Mouse (Mus musculus) natural killer cell, adult 2 months (primary cell): ENCODE measurements around the gene Pik3ip1.

ENCODE experiments used
- DNase-seq, 2 experiments: peaks; one replicate each; pipeline ENCODE4 v3.0.0; 2022; ENCODE audit warnings: low spot score in 2 of 2

The Pik3ip1 gene

DNA sequence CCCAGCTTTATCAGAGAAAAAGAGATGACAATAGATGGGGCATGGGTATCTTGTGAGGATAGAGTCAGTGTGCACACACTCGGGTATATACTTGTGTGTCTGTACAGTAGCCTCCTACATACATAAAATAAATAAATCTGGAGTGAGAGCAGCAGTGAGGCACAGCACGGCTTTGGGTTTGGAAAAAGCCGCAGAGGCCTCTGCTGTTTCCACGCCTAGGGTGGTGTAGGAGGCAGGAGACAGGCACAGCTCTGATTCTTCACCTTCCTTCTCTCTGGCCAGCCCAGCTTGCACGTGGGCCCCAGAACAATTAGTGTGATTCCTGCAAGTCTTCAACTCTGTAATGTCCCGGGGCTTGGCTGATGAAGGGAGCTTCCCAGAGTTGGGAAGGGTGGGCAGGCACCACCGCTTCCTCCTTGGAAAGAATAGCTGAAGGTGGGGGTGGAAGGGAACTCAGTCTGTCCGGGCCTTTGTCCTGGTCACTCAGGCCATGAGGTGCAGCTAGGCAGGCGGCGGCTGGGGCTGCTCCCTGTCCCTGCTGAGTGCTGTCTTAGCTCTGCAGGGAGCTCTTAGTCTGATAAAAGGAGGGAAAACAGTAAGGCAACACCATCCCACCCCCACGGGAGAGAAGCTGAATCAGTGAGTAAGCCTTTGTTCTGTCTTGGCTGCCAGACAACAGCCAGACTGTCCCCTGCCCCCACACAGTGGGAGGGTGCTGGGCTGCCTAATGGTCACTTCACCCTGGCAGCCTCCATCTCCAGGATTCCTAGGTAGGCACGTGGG lies 7.2 kb downstream of the Pik3ip1 start:
- DNase-seq, result no peak

DNA sequence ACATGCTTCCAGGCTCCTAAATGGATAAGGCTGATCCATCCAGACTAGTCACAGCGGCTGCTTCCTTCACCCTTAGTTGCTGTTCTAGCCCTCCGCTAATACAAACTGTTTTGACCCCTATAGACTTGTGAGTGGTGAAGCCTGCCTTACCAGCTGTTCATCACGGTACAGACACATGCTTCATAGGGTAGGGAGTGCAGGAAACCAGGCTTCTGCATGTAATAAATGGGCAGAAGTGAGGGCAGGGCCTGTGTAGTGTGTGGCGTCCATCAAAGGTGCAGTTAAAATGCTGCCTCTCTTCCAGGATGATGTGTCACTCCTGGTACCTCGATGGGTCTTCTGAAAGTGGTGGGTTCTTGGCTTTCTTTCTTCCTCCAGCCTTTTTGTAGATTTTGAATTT lies 7.8 kb downstream of the Pik3ip1 start:
- DNase-seq, result no peak

DNA sequence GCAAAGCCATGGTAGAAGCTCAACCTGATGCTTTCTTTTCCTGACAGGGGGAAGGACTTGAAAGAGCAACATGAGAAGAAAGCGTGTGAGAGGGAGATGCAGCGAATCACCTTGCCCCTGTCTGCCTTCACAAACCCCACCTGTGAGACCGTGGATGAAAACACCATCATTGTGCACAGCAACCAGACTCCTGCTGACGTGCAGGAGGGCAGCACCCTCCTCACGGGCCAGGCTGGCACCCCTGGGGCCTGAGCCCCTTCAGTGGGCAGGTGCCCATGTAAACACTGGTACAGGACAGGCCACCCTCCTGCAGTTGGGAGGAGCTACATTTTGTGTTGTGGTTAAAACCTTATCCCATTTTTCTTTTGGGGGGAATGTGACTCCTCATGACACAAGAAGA lies 11.3 kb downstream of the Pik3ip1 start:
- no peak for DNase-seq

DNA sequence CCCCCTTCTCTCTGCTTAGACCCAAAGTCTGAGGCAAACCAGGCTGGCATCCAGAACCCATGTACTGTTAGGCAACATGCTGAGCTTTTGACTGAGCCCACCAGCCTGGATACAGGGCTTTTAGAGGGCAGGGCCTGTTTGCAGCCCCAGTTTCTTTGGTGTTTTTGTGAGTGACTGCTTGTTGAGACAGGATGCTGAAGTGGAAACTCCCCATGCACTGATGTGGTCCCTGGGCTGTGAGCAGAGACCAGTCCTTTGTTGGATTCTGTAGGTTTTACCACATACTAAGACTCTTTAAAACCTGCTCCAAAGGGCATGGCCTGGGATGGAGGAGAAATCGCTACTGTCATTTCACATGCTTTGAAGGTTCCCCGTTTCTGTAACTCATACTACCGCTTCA lies 14.7 kb downstream of the Pik3ip1 start:
- DNase-seq, result no peak

DNA sequence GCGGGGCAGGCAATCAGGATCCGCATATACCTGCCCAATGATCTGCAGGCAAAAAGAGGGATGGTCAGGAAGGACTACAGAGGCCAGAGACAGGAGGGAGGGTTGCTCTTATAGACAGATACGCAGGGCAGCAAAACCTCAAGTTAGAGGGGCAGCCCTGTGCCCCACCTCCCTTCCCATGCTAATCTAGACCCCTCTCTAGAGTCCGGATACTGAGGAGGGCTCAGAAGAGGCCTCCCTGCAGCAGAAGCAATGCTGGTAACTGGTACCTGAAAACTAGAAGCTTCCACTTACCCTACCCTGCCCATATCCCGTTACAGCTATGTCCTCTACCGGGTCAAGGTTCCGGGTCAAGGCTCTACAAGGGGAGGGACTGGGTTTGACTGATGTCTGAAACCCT lies 16.1 kb downstream of the Pik3ip1 start:
- no peak for DNase-seq

DNA sequence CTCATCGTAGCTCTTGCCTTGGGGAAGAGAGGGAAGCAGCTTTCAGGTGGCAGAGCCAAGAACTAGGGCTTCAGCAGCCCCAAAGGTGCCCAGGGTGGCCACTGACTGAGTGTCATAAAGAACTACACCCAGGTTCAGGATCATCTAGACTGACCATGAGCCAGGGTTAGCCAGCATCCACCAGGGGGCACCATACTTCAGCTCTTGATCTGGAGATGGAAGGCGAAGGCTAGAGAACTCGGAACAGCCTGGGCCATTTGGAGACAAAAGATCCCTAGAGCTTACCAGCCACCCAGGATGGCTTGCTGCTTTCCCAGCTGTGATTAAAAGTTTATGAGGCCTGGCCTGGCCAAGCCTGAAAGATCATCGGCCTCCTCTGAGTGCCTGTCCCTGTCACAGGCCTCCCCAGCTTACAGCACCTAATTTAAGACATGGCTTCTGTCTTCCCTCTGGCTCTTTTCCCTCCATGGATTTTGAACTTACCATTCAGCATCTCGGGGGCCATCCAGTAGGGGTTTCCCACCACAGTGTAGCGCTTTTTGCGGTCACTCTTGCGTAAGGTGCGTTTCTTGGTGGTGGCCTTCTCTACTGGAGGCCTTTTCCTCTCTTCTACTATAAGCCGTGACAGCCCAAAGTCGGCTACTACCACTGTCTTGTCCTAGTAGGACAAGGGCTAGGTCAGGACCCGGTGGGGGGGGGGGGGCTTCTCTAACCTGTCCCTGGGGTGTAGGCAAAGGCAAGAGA lies 17.1 kb downstream of the Pik3ip1 start:
- DNase-seq, result peak; percentile 79 to 87

DNA sequence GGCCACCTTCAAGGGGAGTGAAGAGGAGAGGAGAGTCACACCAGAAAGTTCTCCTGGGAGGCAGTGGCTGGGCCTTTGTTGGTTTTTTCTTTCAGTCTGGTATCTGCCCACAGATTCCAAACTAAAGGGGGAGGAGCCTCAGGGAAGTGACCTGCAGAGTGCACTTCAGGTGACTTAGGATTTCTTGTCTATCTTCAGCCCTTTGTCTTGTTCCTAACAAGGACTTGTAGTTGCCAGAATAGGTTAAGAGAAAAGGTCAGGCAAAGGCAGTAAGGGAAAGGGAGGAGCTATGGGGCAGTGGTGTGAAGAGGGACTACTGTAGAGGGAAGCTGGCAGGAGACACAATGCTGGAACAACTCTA lies 17.6 kb downstream of the Pik3ip1 start:
- DNase-seq, result no peak

DNA sequence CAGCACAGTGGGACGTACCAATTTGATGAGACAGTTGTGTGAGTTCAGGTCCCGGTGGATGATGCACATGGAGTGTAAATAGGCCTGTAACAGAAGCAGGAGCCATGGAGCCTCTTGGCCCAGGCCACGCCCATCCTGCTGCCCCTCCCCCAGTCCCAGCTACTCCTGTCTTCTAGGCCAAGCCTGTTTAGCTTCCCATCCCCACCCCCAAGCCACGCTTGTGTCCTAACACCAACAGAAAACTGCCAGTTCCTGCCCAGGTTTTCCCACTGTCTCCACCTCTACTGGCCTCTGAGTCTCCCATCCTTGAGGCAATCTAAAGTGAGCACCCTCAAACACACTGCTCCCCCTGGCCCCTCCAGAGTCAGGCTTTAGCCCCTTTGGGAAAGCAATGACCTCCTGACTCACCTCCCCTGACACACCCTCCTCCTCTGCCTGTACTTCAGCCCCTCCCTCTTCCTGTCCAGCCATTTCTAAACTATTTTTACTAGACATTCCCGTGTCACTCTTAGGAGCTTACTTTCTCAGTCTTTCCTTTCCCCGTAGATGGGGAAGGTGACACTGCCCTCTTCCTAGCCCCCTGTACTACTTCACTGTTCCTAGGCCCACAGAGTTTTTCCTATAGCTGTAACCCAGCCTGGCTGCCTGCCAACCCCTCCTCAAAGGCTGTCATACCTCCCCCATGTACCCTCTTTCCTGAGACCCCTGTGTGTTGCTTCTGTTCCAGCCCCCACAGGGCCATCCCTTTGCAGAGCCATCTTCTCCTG lies 18.6 kb downstream of the Pik3ip1 start:
- DNase-seq, result no peak

DNA sequence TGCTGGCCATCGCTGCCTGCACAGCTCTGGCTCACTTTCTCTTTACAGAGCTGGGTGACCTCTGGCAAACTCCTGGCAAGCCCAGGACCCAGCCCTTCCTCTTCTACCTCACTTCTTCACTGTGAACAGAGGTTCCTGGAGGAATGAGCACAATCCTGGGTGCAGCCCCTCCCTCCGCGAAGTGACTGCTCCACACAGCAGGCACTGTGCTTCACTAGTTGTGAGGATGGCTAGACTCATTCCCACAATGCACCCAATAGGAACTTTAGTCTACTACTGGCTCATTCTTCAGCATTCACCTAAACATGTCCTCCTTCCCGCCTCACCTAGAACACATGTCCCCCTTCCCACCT lies 19.1 kb downstream of the Pik3ip1 start:
- no peak for DNase-seq

DNA sequence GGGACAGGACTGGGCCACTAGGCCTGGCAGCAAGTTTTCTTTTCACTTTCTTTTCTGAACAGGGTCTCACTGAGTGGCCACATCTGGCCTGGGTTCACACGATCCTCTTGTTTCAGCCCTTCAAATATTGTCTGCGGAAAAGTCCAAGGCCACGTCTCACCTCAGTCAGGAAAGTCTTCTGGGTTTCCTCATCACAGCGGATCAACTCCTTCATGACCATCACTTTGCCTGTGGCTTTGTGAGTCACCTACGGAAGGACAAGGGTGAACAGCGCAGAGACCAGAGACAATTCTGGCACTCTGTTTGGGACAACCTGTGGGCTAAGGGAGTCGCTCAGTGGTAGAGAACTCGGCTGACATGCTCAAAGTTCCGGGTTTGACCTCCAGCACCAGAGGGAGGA lies 21.9 kb downstream of the Pik3ip1 start:
- DNase-seq, result no peak

DNA sequence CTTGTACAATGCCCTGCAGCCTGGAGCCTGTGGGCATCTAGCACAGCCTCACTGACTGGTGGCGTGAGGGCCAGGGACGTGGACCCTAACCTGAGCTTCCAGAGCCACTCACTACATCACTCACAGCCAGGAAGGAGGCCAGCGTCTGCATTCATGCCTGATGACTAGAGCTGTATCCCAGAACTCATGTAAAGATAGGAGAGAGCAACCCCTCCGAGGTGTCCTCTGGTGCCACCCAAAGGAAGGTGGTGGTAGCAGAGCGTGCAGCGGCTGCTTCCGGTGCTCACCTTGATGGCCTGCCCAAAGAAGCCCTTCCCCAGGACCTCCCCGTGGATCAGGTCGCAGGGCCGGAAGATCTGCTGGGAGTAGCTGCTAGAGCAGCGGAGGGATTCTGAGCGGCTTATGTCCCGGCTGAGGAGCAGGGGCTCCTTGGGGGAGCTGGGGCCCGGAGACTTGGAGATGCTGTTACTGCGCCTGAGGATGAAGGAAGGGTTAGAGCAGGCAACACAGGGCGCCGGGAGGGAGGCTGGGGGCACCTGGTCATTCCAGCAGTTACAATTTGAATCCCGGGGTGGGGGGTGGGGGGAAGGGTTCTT lies 22.9 kb downstream of the Pik3ip1 start:
- DNase-seq, result no peak

DNA sequence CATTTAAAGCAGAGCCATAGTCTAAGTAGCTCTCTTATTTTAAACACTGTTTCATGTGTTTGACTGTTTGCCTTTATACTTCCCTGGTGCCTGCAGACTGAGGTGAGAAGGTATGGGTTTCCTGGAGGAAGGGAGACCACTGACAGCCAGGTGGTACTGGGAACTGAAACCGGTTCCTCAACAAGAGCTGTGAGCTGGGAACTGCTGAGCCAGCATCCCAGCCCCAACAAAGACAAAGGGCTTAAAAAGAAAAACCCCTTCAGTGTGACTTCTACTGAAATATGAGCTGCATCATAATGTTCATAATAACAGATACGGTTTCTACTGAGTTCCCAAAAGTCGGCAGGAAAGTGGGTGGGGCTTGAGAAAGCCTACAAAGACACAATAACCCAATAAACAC lies 32.7 kb downstream of the Pik3ip1 start:
- DNase-seq, result no peak

DNA sequence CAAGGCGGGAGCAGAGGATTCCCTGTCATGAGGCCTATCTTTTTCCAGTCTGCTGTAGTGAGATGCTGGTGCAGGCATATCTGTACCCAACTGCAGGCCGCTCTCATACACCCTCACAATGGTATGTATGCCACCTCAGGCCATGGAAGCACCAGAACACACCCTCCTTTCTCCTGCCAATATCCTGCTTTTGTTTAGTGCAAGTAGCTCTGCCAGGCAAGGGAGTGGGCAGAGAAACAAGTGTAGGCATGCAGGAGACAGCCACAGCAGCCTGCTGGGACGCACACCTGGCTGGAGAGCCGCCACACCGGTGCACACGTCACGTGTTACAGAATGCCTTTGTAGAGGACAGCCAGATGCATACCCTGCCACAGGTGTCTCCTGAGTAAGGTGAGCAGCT lies 36.2 kb downstream of the Pik3ip1 start:
- DNase-seq, result no peak

DNA sequence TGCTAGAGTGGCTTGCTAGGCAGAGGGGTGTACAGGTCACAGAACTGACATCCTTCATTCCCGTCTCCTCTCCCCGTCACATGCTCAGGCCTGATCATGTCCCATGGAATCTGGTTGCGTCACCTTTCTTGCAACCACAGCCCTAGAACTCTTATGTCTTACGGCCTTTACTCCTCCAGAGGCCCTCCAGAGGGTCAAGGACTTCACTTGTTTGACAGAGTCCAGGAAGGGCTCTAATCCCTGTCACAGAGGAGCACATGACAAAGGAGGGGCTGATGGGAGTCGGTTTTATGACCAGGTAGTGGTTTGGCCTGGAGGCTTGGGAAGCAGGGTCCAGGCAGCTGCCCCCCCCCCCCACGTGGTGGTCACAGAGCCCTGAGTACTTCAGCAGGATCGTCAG lies 38.8 kb downstream of the Pik3ip1 start:
- DNase-seq, result no peak

DNA sequence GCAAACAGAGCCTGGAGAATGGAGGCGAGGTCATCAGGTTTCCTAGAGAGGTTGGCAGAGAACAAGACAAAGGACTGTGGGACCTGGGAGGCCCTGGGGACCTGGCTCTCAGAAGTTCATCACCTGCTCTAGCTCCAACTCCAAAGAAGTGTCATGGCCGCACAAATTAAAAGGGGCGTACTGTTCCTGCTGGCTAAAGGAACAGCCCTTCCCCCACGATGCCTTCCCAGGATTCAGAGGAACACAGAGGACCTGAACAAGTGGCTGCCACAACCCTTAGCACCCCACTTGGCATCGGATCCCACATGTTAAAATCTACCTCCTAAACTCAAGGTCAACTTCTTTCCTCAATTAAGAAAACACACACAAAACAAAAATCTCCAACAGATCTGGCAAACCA lies 39.2 kb downstream of the Pik3ip1 start:
- no peak for DNase-seq

DNA sequence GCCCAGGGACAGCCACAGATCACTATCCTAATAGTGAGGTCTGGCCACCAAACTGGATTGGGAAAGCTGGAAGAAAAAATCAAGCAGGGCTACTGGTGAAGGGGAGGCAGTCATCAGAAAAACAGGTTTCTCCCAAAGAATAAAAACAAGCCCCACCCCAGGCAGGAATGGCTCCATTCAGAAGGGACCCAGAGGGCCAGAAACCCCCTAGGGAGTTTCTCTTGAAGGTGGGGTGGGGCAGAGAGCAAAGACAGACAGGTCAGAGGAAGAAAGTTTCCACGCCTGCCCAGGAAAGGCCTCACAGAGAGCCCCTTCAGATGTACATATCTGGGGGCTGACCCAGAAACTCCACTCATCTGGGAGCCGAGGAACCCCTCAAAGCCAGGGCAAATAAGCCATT lies 40.0 kb downstream of the Pik3ip1 start:
- DNase-seq, result no peak

DNA sequence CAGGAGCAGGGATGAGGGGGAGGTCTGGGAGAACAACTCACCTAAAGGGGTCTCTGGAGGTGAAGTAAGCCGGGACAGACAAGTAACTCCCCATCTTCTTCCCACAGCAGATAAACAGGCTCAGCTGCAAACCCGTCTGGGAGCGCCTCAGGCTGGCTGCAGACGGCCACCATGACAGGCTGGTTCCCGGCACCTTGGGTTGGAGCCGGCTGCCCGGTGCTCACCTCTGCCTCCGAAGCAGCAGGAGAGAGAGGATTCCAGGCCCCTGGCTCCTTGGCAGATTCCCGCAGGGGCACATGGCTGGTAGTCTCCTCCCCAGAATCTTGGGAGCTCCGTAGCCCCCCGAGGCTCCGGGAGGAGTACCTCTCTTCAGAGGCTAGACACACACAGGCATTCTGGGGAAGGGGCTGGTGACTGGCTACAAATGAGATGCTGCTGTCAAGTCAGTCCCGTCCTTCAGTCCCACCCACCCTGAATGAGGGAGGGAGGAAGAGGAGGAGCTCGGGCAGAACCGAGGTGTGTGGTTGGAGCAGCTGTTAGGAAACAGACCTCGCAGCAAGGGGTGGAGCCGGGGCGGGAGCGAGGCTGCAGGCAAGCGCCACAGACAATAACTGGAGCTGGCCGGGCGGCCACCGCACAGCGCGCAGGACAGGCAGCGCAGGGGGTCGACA lies 40.9 kb downstream of the Pik3ip1 start:
- peak; percentile 31 to 41 for DNase-seq

DNA sequence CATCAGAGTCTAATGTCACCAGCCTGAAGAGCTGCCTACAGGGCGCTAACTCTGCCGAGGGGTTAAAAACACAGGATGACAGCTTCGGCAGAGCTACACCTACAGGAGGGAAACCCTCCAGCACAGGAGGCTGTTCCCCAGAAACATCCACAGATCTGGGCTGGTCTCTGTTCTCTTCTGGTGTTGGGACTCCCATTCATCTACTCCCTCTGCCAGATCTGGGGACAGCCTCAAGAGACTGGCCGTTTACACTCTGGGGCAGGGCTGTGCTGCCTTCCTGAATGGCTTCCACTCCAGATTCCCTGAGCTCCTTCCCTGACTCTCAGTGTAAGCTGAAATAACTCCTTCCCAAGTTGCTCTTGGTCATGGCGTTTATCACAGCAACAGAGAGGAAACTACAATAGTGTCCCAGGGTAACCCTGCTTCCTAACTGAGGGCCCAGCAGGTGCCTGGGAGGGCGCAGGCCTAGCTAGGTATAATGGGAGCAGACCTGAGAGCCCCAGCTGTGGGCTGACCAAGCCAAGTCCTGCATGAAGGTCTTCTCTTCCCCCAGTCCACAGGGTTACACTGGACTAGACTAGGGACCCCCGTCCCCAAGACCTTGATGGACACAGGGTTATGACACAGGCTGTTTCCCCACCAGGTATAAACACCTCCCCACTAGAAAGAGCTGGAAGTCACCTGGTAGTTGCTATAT lies 41.5 kb downstream of the Pik3ip1 start:
- no peak for DNase-seq

DNA sequence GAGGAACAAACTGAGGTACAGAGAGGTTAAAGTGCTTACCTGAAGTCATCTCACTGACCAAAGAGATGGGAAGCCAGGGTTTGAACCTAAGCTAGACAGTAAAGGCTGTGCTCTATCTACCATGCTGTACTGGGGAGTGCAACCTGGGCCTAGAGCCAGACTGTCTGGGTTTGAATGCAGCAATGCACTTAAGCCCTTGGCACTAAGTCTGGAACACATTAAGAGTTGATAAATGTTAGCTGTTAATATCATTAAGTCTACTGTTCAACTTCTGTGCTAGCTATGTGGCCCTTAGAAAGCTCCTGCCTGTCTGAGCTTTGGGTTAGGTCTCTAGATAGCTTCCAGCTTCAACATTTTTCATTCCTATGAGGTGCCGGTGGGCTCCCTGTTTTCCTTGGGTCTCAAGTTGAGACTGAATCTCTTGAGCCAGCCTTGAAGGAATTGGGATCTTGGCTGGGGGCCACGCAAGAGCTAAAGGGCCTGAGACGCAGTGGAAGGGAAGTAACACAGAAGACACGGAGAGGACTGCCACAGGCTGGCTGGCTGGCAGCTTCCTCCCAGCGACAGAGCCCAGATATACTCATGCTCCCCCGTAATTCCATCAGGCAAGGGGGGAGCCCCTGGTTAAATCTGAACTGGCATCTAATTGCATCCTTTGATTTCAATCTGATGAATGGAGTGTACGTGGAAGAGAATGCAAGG lies 43.5 kb downstream of the Pik3ip1 start:
- no peak for DNase-seq

DNA sequence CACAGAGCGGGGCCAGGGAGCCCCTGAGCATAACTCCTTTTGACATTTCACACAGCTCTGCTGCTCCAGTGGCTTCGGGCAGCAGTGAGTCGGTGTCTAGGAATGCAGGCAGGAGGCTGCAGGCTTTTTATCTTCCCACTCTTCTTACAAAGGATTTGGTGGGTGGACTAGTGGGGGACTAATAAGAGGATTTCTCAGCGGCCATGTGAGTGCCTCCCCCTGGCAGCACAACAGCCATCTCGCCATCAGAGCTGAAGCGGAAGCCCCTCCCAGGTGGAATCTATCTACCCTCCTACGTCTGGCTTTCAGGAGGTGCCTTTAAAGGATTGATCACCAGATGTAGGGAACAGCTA lies 44.1 kb downstream of the Pik3ip1 start:
- DNase-seq, result no peak

DNA sequence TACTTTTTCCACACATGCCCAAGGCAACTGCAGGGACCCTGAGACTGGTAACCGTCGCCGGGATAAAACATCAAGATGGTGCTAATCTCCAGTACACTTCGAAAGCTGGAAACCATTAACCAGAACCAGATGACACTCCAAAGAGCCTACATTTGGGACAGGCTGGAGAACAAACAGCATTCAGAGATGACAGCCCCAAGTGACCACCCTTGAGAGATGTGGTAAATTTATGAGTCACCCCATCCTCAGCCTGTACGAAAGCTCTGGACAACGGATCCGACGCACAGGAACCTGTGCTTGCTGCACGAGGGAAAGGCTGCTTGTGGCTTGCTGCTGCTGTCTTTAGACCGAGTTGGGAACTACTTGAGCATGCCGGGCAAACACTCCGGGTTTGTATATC lies 44.5 kb downstream of the Pik3ip1 start:
- no peak for DNase-seq
